Mouse (Mus musculus) CD4-positive, CD25-positive, alpha-beta regulatory T cell, adult 4 months (primary cell): ENCODE measurements around the gene Zim1. TPM values are rescaled to one million over a fixed set of nuclear protein-coding genes. Genes with fewer than 3 reads are reported as not detected.

ENCODE experiments used
- ATAC-seq: one replicate; pipeline ENCODE4 v1.8.0; 2017
- polyA plus RNA-seq, 2 experiments: library from polyadenylated mRNA; unstranded; fragments of 100-300 nt; shearing (Covaris generic); gene quantifications; one replicate each; pipeline ENCODE4 v1.2.1; 2017

Zim1 gene
- not detected for polyA plus RNA-seq

GRCm38 (mm10) chr7:6696241-6697045 is at the start of gene Zim1:
Gene Zim1 (minus strand): TSS chr7:6696450.
- no peak for ATAC-seq

- no peak for ATAC-seq
Measured at GRCm38 (mm10) chr7:6744281-6744904, 48.1 kb upstream of the Zim1 start.

- ATAC-seq: no peak
Measured at GRCm38 (mm10) chr7:6736060-6736459, 39.8 kb upstream of the Zim1 start.

GRCm38 (mm10) chr7:6731930-6732329 is 35.7 kb upstream of the Zim1 start:
- ATAC-seq: no peak

- ATAC-seq: no peak
Measured at GRCm38 (mm10) chr7:6731373-6731772, 35.1 kb upstream of the Zim1 start.

GRCm38 (mm10) chr7:6730801-6731200 is 34.6 kb upstream of the Zim1 start:
- no peak for ATAC-seq

- ATAC-seq: no peak
Measured at GRCm38 (mm10) chr7:6730241-6730640, 34.0 kb upstream of the Zim1 start, which contains the start of the genes Peg3 and Usp29. Gene Peg3 (minus strand): TSS chr7:6730431. Gene Usp29 (plus strand): TSS chr7:6730578.

- peak; percentile 34 for ATAC-seq
Measured at GRCm38 (mm10) chr7:6729061-6729817, 33.0 kb upstream of the Zim1 start.

- ATAC-seq: no peak
Measured at GRCm38 (mm10) chr7:6728263-6728931, 32.1 kb upstream of the Zim1 start.

GRCm38 (mm10) chr7:6727351-6728121 is 31.3 kb upstream of the Zim1 start:
- no peak for ATAC-seq

- ATAC-seq: no peak
Measured at GRCm38 (mm10) chr7:6709396-6709795, 13.1 kb upstream of the Zim1 start.

- no peak for ATAC-seq
Measured at GRCm38 (mm10) chr7:6708451-6709180, 12.4 kb upstream of the Zim1 start.

GRCm38 (mm10) chr7:6707416-6708015 is 11.3 kb upstream of the Zim1 start:
- ATAC-seq: no peak

GRCm38 (mm10) chr7:6699230-6699629 is 3.0 kb upstream of the Zim1 start:
- ATAC-seq: no peak

- no peak for ATAC-seq
Measured at GRCm38 (mm10) chr7:6685511-6685910, 10.7 kb downstream of the Zim1 start.

- no peak for ATAC-seq
Measured at GRCm38 (mm10) chr7:6666726-6667125, 29.5 kb downstream of the Zim1 start.

- ATAC-seq: no peak
Measured at GRCm38 (mm10) chr7:6663430-6663829, 32.8 kb downstream of the Zim1 start.

GRCm38 (mm10) chr7:6659605-6660004 is 36.6 kb downstream of the Zim1 start:
- ATAC-seq: no peak

GRCm38 (mm10) chr7:6658606-6659005 is 37.6 kb downstream of the Zim1 start:
- no peak for ATAC-seq

GRCm38 (mm10) chr7:6652151-6652550 is 44.1 kb downstream of the Zim1 start:
- no peak for ATAC-seq

- ATAC-seq: no peak
Measured at GRCm38 (mm10) chr7:6651221-6651620, 45.0 kb downstream of the Zim1 start.
